In the genomic region with DNA sequence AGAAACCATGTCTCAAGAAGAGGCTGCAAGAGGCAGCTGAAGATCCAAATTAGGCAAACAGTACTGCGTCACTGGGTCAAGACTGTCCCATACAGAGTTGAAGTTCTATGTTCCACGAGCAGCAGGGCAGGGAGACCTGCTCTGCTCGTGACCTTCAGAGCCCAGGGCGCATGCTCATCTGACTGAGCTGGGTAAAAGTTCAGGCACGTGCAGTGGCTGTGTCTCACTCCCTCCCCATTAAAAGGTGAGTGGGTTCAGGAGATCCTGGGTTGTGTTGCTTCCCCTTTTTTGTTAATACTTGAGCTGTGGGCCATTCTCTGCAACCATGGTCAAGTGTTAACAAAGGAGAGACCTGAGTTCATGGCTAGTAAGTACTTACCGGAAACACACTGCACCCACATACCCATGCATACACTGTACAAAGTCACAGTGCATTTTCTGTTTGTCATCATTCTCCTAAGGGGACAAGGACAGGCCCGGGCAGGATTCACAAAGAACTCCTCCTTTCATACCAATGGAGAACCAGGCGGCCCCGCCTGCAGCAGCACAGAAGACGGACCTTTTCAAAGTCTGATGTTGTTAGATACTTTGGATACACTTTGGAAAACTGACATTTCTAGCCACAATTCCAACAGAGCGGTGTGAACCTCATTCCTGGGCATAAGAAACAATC, we compare ENCODE assay signal across 12 mouse cellular contexts. TPM values are rescaled to one million over a fixed set of nuclear protein-coding genes. Genes with fewer than 3 reads are reported as not detected.
DNase-seq lines count a peak whose midpoint lies in the region; ATAC-seq and TF ChIP-seq lines count a peak whose summit lies in the region.
"Had no signal": no experiment of that assay in that cellular context is flagged by ENCODE, and none has a peak within 500 bp of the region (broad histone marks: within the 10 kb centered on the region; RNA-seq: fewer than 3 reads in every experiment).

No protein-coding gene starts in this region.

- H3K4me3 ChIP-seq in heart, embryonic 14.5 days (ENCODE audit: control insufficient read depth in 1 of 2, insufficient read depth in 1 of 2, low read depth in 1 of 2, low read length in 2 of 2), result no peak overlapping the region
- no peak overlapping the region for H3K4me3 ChIP-seq in kidney, embryonic 16.5 days (ENCODE audit: low read length)
- H3K4me3 ChIP-seq in stomach, postnatal 0 days (ENCODE audit: low read depth, low read length), result no peak overlapping the region
- H3K4me3 ChIP-seq in hindbrain, embryonic 14.5 days (replicated peaks; ENCODE audit: low read length), result no peak overlapping the region
- H3K4me3 ChIP-seq: erythroblast, embryonic 14.5 days; limb, embryonic 10.5 days; myocyte had no signal

- WGBS in heart, embryonic 14.5 days, result 66% methylated on average over 11 of the region's 11 CpGs
- WGBS in kidney, embryonic 16.5 days, result 79% methylated on average over 11 of the region's 11 CpGs
- WGBS in stomach, postnatal 0 days, result 69% methylated on average over 11 of the region's 11 CpGs
- 89% methylated on average over 11 of the region's 11 CpGs for WGBS in hindbrain, embryonic 14.5 days

- H3K4me1 ChIP-seq in heart, embryonic 14.5 days (ENCODE audit: control insufficient read depth in 2 of 2, insufficient read depth in 2 of 2, low read length in 2 of 2), result peaks cover 12 to 23% of the 10 kb centered on the region in 2 experiments
- H3K4me1 ChIP-seq in kidney, embryonic 16.5 days (ENCODE audit: insufficient read depth, low read length), result peaks cover 29% of the 10 kb centered on the region
- H3K4me1 ChIP-seq in stomach, postnatal 0 days (replicated peaks; ENCODE audit: control insufficient read depth, insufficient read depth), result 0 out of 2 replicates have a peak, but pooled peaks cover 7% of the 10 kb centered on the region
- H3K4me1 ChIP-seq in hindbrain, embryonic 14.5 days (replicated peaks; ENCODE audit: control insufficient read depth, insufficient read depth, low read length), result 0 out of 2 replicates have a peak, but pooled peaks cover under 1% of the 10 kb centered on the region

- ATAC-seq in heart, embryonic 14.5 days (ENCODE audit: insufficient number of reproducible peaks, insufficient read depth, low FRiP score, low read depth), result no peak
- ATAC-seq in kidney, embryonic 16.5 days (ENCODE audit: low FRiP score, low TSS enrichment), result peak; percentile 67; the same call in 1 of the 2 replicates
- ATAC-seq in stomach, postnatal 0 days (ENCODE audit: low FRiP score, low TSS enrichment), result no peak
- ATAC-seq in hindbrain, embryonic 14.5 days (ENCODE audit: low FRiP score), result no peak

- no peak for TF ChIP-seq CTCF in stomach, postnatal 0 days (IDR thresholded peaks at IDR 0.05; ENCODE audit: low read depth)

- no peak for DNase-seq in heart, adult 9 months (ENCODE audit: low spot score in 2 of 2)
- DNase-seq in urinary bladder, postnatal 14 days (ENCODE audit: low spot score), result peak; percentile 43
- DNase-seq in urinary bladder, postnatal 10 days (ENCODE audit: low spot score), result no peak
- DNase-seq in stomach, postnatal 0 days (ENCODE audit: low spot score), result no peak
- no peak for DNase-seq in hindbrain, embryonic 14.5 days (ENCODE audit: low spot score)
- no peak for DNase-seq in left cerebral cortex, postnatal 36 days (ENCODE audit: low spot score in 2 of 2)

- H3K9me3 ChIP-seq in heart, embryonic 14.5 days (ENCODE audit: control insufficient read depth, low read length), result no peaks in the 10 kb centered on the region
- no peaks in the 10 kb centered on the region for H3K9me3 ChIP-seq in kidney, embryonic 16.5 days (ENCODE audit: low read length)
- no peaks in the 10 kb centered on the region for H3K9me3 ChIP-seq in stomach, postnatal 0 days (ENCODE audit: control insufficient read depth, low read length)
- H3K9me3 ChIP-seq in hindbrain, embryonic 14.5 days (ENCODE audit: control insufficient read depth, low read length), result no peaks in the 10 kb centered on the region
- H3K9me3 ChIP-seq: limb, embryonic 10.5 days had no signal

- H3K27ac ChIP-seq in heart, embryonic 14.5 days (replicated peaks in 1 of 2; ENCODE audit: control insufficient read depth in 1 of 2, insufficient read depth in 1 of 2, low read depth in 2 of 2, low read length in 2 of 2), result 0 out of 4 replicates have a peak overlapping the region, but pooled peaks have one; percentile 12 to 17
- peak overlapping the region; percentile 37; the same call in 1 of the 2 replicates for H3K27ac ChIP-seq in kidney, embryonic 16.5 days (ENCODE audit: low read length)
- peak overlapping the region; percentile 70 for H3K27ac ChIP-seq in stomach, postnatal 0 days (replicated peaks)
- no peak overlapping the region for H3K27ac ChIP-seq in hindbrain, embryonic 14.5 days
- H3K27ac ChIP-seq: limb, embryonic 10.5 days had no signal

- no peak for TF ChIP-seq EP300 in stomach, postnatal 0 days (optimal IDR thresholded peaks at IDR 0.05)

- H3K27me3 ChIP-seq in heart, embryonic 14.5 days (ENCODE audit: control insufficient read depth, insufficient read depth, low read length), result no peaks in the 10 kb centered on the region
- H3K27me3 ChIP-seq in kidney, embryonic 16.5 days (ENCODE audit: insufficient read depth, low read length), result no peaks in the 10 kb centered on the region
- H3K27me3 ChIP-seq in stomach, postnatal 0 days (ENCODE audit: control insufficient read depth, insufficient read depth, low read length), result no peaks in the 10 kb centered on the region
- H3K27me3 ChIP-seq in hindbrain, embryonic 14.5 days (ENCODE audit: control insufficient read depth, insufficient read depth, low read length), result no peaks in the 10 kb centered on the region

- H3K9ac ChIP-seq in heart, embryonic 14.5 days (ENCODE audit: low read length), result no peak overlapping the region
- H3K9ac ChIP-seq in kidney, embryonic 16.5 days (replicated peaks; ENCODE audit: low read length), result no peak overlapping the region
- no peak overlapping the region for H3K9ac ChIP-seq in stomach, postnatal 0 days (ENCODE audit: low read length)
- H3K9ac ChIP-seq in hindbrain, embryonic 14.5 days, result no peak overlapping the region

- H3K4me2 ChIP-seq in heart, embryonic 14.5 days (ENCODE audit: low read length), result no peak overlapping the region
- H3K4me2 ChIP-seq in kidney, embryonic 16.5 days (replicated peaks; ENCODE audit: low read depth, low read length), result no peak overlapping the region
- no peak overlapping the region for H3K4me2 ChIP-seq in stomach, postnatal 0 days (replicated peaks; ENCODE audit: low read depth)
- no peak overlapping the region for H3K4me2 ChIP-seq in hindbrain, embryonic 14.5 days (replicated peaks)
- H3K4me2 ChIP-seq: heart, embryonic 11.5 days had no signal

- intact Hi-C loops in left cerebral cortex, postnatal 36 days (cut with DNase I), result no loop called here

- no peaks in the 10 kb centered on the region for H3K36me3 ChIP-seq in heart, embryonic 14.5 days (ENCODE audit: control insufficient read depth, insufficient read depth, low read length)
- no peaks in the 10 kb centered on the region for H3K36me3 ChIP-seq in kidney, embryonic 16.5 days (ENCODE audit: insufficient read depth, low read length)
- H3K36me3 ChIP-seq in stomach, postnatal 0 days (ENCODE audit: control insufficient read depth, insufficient read depth, low read length), result no peaks in the 10 kb centered on the region
- H3K36me3 ChIP-seq in hindbrain, embryonic 14.5 days (replicated peaks; ENCODE audit: control insufficient read depth, insufficient read depth), result no peaks in the 10 kb centered on the region
- H3K36me3 ChIP-seq: limb, embryonic 10.5 days had no signal

RNA-seq across cellular contexts. Expression of a gene that starts 10.0 kb away (rescaled TPM):
- 8.1 and 9.2 TPM in 2 replicates for polyA plus RNA-seq in heart, embryonic 14.5 days (2014; fragmentation: Nextera tagmentation; extraction: Ambion mirVana)
- polyA plus RNA-seq in kidney, embryonic 16.5 days (2015; fragmentation: Nextera tagmentation; extraction: Ambion mirVana), result 11.4 and 13.1 TPM in 2 replicates
- polyA plus RNA-seq in stomach, postnatal 0 days (2015; fragmentation: Nextera tagmentation; extraction: Ambion mirVana), result 3.4 and 3.9 TPM in 2 replicates
- 14.7 and 15.7 TPM in 2 replicates for polyA plus RNA-seq in hindbrain, embryonic 14.5 days (2014; fragmentation: Nextera tagmentation; extraction: Ambion mirVana)
- total RNA-seq in left cerebral cortex, postnatal 36 days (2021), result 10 to 100 TPM; 30.1 to 34.3 TPM
